Mouse (Mus musculus): ENCODE measurements around the gene Celf2. TPM values are rescaled to one million over a fixed set of nuclear protein-coding genes. Genes with fewer than 3 reads are reported as not detected.
"Not testable (repeated sequence)": the region's sequence is repeated elsewhere in the genome, so short reads cannot be mapped to it uniquely, and the experiment has no call there.

Celf2 gene
- total RNA-seq (2022) = 10 to 100 TPM; 60.0 to 64.8 (median 63.1) TPM

- not testable (repeated sequence) for DNase-seq (ENCODE audit: low spot score)
These were observed at the start of gene Celf2 for GRCm38 (mm10) chr2:7509463-7509862. Gene Celf2 (minus strand): TSS chr2:7509563.

- DNase-seq (ENCODE audit: low spot score) = no peak
These were observed 46.0 kb upstream of the Celf2 start for GRCm38 (mm10) chr2:7555144-7555892.

DNA sequence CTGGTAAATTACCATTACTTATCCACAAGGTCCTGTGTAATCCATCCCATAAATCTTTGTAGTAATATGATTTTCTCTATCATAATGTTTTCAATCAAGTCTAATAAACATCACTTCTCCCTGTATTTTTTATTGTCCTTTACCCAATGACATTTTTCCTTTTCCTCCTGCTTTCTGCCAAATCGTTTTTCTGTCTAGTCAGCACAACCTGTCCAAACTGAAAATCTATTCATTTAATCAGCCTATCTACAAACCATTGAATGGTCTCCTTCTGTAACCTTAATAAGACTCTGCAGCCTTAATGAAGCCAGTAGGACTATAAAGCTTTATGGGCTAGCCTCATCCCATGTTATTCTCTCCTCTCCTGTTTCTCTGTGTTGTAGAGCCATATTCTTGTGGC, 45.2 kb upstream of the Celf2 start:
- DNase-seq (ENCODE audit: low spot score) = no peak

DNA sequence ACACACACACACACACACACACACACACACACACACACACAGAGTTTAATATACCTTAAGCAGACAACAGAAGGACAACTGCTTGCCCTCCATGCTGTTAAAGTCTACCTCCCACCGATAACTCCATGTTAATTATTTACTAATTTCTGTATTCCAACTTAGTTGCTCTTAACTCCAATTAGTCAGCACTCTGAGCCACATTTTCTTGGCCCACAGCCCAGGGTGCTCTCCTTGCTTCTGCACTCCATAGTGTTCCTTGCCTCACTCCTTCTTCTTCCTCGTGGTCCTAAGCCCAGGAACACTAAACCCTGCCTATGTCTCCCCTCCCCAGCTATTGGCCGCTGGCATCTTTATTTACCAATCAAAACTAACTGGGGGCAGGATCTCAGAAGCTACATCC, 43.5 kb upstream of the Celf2 start:
- no peak for DNase-seq (ENCODE audit: low spot score)

DNA sequence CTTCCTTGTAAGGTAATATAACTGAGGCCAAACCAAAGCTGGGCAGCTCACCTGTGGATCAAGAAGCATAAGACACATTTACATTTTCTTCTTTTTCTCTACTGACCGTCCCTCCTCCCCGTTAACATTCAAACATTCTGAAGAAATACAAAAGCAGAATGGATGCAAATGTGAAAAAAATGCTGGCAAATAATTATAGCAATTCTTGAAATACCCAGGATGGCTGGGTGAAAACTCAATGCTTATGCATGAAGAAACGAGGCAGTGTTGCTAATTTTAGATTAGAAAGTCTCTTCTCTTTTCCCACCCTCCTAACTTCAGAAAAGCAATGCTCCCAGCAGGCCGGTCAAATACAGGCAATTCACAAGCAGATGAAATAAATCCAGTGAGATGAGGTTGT, 39.5 kb upstream of the Celf2 start:
- no peak for DNase-seq (ENCODE audit: low spot score)

DNA sequence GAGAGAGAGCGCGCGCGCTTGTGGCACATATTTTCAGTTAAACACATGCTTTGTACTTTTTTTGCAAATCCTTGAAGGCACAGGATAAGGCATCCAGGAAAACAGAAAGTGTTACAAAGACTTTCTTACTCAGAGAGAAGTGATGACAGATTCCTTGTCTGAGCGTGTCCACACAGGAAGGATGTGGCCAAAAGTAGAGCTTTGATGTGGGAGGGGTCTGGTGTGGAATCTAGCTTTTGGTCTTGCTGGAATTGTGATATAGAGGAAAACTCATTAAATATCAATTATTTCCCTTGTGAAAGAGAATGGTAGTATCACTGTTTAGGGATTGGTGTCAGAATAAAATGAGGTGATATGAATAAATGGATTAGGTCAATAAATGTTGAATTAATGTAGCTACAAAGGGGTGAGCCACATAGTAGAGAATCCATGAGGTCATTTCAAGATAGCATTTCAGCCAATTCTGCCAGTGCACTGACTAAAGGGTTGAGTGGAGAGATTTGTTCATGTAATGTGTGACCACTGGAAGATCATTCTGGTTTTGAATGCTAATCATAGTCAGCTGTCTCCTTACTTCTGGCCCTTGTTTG, 25.3 kb upstream of the Celf2 start:
- no peak for DNase-seq (ENCODE audit: low spot score)

DNA sequence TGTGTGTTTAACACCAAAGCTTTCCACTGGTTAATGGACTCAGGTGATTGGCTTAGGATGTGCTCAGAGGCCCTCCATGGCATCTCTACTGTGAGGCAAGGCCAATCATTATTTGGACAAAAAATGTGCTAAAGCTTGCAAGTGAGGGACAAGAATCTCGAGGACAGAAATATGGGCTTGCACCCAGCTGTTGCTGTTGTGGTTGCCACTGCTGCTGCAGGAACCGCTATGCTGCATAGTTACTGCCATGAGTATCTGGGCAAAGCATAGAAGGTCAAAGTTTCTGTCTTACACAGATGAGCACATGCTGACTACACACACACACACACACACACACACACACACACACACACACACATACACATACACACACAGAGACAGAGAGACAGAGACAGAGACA, 24.8 kb upstream of the Celf2 start:
- DNase-seq (ENCODE audit: low spot score) = no peak

- no peak for DNase-seq (ENCODE audit: low spot score)
These were observed 22.0 kb upstream of the Celf2 start for GRCm38 (mm10) chr2:7531185-7531960.

DNA sequence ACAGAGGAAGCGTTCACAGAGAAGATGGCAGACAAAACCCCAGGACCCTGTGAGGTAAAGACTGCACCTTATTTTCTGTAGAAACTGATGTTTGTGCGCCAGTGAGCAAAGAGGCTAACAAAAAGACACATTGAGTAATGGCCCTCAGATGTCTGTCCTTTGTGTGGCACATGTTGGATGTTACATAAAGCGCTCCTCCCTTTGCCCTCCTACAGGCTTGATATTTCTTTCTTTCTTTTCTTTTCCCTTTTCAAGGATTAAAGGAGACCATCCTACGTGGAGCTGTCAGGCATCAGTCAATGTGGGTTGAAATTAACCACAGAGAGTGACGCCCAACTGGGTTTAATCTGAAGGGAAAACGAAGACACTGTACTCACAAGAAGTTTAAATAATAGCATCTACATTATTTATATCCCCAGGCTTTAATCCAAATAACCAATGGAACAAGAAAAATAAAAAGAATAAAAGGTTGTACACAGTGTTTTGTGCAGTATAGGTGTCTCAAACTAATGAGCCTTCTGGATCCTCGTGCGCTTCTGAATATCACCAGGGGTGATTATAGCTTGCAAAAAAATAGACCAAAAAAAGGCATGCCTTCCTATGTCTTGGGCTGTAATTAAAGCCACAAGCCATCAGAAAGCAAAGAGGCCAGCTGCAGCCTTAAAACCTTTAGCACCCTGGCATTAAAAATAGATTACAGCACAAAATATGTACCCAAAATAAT, 21.3 kb upstream of the Celf2 start:
- DNase-seq (ENCODE audit: low spot score) = no peak

DNA sequence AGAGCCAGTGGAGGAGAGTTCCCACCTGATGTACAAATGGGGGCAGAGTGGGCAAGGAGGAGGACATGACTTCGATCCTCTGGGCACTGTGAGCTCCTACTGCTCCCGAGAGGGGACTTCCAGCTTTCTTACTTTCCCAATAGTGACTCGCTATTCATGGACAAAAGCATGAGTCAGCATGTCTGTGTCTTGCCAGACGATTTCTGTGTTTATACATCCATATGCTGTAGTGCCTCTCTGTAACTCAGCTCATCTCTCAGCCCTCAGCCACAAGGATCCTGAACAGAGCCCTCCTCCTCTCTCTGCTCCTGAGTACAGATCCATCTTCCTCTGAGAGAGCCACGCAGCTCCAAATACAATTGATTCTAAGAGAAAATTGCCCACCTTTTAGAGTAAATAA, 20.3 kb upstream of the Celf2 start:
- DNase-seq (ENCODE audit: low spot score) = no peak

- DNase-seq (ENCODE audit: low spot score) = no peak
These were observed 17.3 kb upstream of the Celf2 start for GRCm38 (mm10) chr2:7526696-7527095.

- no peak for DNase-seq (ENCODE audit: low spot score)
These were observed 10.1 kb upstream of the Celf2 start for GRCm38 (mm10) chr2:7519473-7519872.

- no peak for DNase-seq (ENCODE audit: low spot score)
These were observed 15.9 kb downstream of the Celf2 start for GRCm38 (mm10) chr2:7493420-7493819.

- DNase-seq (ENCODE audit: low spot score) = no peak
These were observed 24.4 kb downstream of the Celf2 start for GRCm38 (mm10) chr2:7484974-7485373.

- no peak for DNase-seq (ENCODE audit: low spot score)
These were observed 27.3 kb downstream of the Celf2 start for GRCm38 (mm10) chr2:7482062-7482461.

DNA sequence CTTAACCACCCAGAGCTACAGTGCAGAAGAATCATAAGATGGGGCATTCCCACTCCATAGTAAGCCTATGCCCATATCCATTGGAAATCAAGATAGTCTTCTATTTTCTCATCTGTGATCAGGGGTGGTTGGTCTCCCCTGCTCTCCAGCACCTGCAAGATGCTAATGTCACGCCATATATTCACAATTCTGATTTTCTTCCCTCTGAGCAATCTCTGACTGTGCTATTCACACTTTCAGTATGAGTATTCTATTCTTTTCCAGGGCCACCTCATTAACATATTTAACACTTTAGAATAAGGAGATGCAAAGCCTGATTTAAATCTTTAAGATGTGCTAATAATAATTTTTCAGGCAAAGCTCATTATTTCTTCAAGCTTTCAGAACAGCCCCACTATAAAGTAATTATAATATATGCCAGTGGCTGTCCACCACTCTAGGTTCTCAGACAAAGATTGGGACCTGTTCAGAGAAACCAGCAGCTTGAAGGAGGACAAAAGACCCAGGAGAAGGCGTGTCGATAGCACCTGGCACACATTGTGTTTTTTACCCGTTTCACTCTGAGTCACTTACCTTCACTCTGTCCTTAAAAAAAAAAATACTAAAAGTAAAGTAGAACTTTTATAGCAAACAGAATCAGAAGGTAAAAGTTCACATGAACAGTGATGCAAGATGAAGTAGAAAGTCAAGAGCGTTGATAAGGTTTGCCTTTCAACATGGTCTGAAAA, 48.9 kb downstream of the Celf2 start:
- DNase-seq (ENCODE audit: low spot score) = no peak

DNA sequence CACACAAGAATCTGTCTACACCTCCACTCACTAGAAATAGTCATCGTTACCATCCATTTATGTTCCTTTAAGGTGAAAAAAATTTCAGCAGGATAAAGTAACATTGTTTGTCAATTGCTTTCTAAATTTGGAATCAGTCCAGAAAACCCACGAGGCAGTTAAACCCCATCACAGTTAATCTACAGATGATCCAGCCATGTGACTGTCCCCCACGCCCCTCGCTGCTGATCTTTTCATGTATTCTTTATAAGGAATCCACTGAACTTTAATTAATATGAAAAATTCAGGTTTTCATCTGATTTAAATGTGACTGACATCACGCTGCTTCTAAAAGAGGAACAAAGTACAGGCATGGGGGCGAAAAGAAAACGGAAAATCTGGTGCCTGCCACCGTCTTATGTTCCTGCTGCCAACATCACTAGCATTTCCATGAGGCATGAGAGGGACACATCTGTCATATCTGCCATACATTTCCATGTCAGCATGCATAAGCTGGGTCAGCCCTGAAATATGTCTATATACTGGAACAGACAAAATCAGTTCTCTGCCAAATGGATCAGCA, 70.6 kb downstream of the Celf2 start:
- DNase-seq (ENCODE audit: low spot score) = no peak

- no peak for DNase-seq (ENCODE audit: low spot score)
These were observed 82.9 kb downstream of the Celf2 start for GRCm38 (mm10) chr2:7426481-7426880.

DNA sequence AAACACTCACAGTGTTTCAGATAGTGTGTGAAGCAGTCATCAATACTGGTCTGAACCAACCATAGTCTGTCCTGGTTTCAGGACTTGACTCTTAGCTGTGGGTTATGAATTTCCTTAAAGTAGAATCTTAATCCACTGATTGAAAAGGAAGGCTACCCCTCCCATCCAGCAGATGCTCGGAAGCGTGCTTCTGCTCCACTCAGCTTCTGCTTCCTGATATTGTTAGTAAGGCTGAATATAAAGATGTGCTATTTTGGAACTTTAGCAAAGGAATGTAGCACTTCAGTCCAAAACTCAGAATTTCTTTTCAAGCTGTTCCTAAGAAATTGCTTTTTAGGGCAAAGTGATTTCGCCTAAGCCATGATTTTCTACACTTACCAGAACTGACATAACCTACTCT, 108.8 kb downstream of the Celf2 start:
- no peak for DNase-seq (ENCODE audit: low spot score)

- no peak for DNase-seq (ENCODE audit: low spot score)
These were observed 113.4 kb downstream of the Celf2 start for GRCm38 (mm10) chr2:7395935-7396334.

DNA sequence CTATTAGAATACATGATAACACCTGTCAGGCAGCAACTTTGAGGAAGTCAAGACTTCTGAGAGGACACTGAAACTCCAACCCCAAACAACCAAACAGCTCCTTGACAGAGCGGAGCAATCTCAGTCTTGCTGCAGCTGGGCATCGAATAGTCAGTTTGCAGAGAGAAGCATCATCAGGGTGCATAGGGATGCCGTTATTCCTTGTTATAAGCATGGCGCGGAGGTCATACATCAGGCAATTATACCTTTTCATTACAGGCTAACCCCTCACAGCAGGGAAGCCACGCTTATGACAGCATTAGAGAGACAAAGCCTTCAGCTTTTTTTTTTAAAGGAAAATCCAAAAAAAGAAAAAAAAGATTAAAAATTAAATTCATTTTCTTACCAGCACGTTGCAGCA, 113.9 kb downstream of the Celf2 start:
- DNase-seq (ENCODE audit: low spot score) = no peak
